Mouse (Mus musculus): ENCODE measurements around the gene Socs4. TPM values are rescaled to one million over a fixed set of nuclear protein-coding genes. Genes with fewer than 3 reads are reported as not detected.
A peak's percentile ranks its signal among the peaks of the same experiment; 100 is the strongest.

Socs4 gene
- total RNA-seq, 2 experiments from 2014 or later: 13.2 to 14.3 TPM

GRCm38 (mm10) chr14:47334819-47335218 is 58.1 kb downstream of the Socs4 start:
- DNase-seq (ENCODE audit: low spot score in 2 of 2): peak; percentile 77 to 83

- DNase-seq (ENCODE audit: low spot score in 2 of 2): no peak
Measured at GRCm38 (mm10) chr14:47335300-47335699, 58.6 kb downstream of the Socs4 start.

GRCm38 (mm10) chr14:47340231-47340925 is 63.6 kb downstream of the Socs4 start:
- no peak for DNase-seq (ENCODE audit: low spot score in 2 of 2)

GRCm38 (mm10) chr14:47341811-47342291 is 65.1 kb downstream of the Socs4 start:
- DNase-seq (ENCODE audit: low spot score in 2 of 2): no peak

Other genes with a start within 250 kb of the Socs4 start
- gene Gch1, start 87.5 kb upstream of the Socs4 start, total RNA-seq (2021): under 1 TPM; 0.80 to 0.91 TPM
- 1 to 10 TPM; 4.5 to 4.6 TPM for gene Wdhd1, start 74 bp upstream of the Socs4 start, total RNA-seq (2021)
- gene Mapk1ip1l, start 21.3 kb downstream of the Socs4 start, total RNA-seq (2021): 10 to 100 TPM; 47.0 to 48.4 TPM
- under 1 TPM; 0.63 to 0.81 TPM for gene Lgals3, start 90.8 kb downstream of the Socs4 start, total RNA-seq (2021)
- gene Dlgap5, start 141.5 kb downstream of the Socs4 start, total RNA-seq (2021): under 1 TPM in 1 of 2 experiments, not detected in 1; 0.84 TPM
- gene Fbxo34, start 173.5 kb downstream of the Socs4 start, total RNA-seq (2021): 10 to 100 TPM; 88.1 to 95.7 TPM